Mouse (Mus musculus) left cerebral cortex, adult 9 months (tissue): ENCODE measurements around the gene Arl15.

ENCODE experiments used
- DNase-seq, 2 experiments: peaks; one replicate each; pipeline ENCODE4 v3.0.0; 2022; ENCODE audit warnings: low spot score in 2 of 2

Arl15 gene

GRCm38 (mm10) chr13:114055686-114056085, 261.4 kb downstream of the Arl15 start:
- DNase-seq = no peak

DNA sequence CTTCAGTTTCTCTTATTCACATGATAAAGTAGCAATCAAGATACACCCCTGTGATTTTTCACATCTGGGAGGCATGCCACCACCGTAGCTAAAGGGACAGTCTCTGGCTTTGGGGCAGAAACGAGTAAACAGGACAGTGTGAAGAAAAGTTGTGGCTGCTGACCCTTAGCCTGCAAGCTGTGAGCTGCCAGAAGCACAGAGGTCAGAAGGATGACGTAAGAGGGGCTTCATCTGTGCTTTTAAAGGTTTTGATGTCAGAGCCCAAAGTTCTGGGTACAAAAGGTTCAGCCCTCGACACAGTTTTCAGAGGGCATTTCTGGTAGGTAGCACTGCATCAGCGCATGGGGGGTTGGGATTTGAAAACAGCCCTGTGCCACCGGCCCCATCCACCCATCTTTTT, 266.0 kb downstream of the Arl15 start:
- no peak for DNase-seq

- no peak for DNase-seq
These were observed 266.9 kb downstream of the Arl15 start for GRCm38 (mm10) chr13:114061234-114061633.

- DNase-seq = no peak
These were observed 269.8 kb downstream of the Arl15 start for GRCm38 (mm10) chr13:114064069-114064468.

DNA sequence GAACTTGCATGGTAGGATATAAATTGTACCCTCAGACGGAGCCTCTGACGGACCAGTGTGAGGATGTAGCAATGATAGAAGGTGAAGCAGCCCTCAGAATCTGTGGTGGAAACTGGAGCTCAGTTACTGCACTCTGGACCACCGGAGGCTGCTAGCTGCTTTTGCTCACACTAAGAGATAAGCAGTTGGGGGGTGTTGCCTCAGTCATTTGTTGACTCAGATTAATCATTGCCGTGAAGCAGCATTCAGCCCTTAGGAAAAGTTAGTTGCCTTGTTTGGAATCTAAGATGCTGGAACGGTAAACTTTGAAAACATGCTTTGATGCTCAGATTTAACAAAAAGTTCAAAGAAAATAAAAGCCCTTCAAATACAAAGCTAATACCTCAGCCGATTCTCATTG, 270.7 kb downstream of the Arl15 start:
- no peak for DNase-seq

- no peak for DNase-seq
These were observed 274.1 kb downstream of the Arl15 start for GRCm38 (mm10) chr13:114068421-114068820.

GRCm38 (mm10) chr13:114071439-114071838, 277.1 kb downstream of the Arl15 start:
- DNase-seq = no peak

- DNase-seq = no peak
These were observed 280.2 kb downstream of the Arl15 start for GRCm38 (mm10) chr13:114074471-114074870.

DNA sequence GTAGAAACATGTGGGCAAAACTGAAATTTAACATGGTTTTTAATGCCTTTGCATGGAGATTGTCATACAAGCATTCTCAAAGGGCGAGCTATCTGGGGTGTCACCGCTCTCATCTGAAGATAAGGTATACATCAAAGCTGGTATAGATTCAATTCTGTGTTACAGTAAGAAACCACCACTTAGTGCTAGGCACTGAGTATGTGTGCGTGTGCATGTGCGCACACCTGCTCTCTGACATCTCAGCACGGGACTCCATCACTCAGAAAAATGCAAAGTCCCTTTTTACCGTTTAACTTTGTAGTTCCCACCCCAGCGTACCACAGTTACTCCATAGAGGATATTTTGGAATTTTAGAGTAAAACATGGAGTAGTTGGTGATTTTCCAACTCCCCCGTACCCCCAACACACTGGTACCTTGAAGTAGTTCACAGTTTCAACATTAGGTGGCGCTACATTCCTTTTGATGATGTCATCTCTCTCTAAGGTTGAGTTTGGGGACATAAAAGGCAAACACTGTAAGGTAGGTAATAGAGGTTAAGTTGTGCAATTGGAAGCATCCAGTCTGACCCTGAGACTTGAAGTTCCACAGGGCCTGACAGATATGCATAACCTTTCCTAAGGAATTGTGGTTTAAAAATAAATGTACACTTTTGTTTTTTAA, 281.5 kb downstream of the Arl15 start:
- DNase-seq = peak in 1 of 2 experiments; percentile 30

DNA sequence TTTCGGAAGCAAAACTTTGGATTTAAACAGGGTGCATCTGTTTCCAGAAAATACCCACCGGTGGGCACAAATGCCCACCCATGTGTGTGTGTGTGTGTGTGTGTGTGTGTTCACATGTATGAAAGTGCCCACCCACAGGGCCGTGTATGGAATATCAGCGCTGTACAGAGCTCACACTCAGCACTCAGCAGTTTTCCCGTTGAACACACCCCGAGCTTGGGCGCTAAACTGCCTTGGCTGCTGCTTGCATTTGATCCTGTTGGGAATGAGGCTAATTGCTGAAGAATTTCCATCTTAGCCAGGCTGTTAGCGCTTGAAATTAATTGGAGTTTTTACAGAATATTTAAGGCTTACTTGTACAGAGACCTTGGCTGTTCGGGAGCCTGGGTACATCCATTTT, 282.9 kb downstream of the Arl15 start:
- DNase-seq = no peak

GRCm38 (mm10) chr13:114077584-114078270, 283.4 kb downstream of the Arl15 start:
- no peak for DNase-seq

GRCm38 (mm10) chr13:114078851-114079250, 284.5 kb downstream of the Arl15 start:
- no peak for DNase-seq

DNA sequence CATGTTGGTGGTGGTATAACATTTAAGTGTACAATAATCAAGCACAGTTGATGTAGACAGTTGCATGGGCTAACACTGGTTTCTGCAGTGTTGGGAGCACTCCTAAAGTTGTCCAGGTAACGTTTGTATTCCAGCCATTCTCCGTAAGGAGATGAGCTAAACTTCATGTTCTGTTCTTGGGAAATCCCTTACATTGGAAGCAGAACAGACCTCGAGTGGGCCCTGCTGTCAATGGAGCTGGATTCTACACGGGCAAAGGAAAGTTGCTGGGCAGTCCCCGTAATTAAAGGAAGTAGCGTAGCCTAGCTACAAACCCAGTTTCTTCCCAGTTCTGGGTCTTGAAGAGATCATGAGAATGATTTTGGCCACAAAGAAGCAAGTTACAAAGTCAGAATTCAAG, 285.4 kb downstream of the Arl15 start:
- DNase-seq = no peak

DNA sequence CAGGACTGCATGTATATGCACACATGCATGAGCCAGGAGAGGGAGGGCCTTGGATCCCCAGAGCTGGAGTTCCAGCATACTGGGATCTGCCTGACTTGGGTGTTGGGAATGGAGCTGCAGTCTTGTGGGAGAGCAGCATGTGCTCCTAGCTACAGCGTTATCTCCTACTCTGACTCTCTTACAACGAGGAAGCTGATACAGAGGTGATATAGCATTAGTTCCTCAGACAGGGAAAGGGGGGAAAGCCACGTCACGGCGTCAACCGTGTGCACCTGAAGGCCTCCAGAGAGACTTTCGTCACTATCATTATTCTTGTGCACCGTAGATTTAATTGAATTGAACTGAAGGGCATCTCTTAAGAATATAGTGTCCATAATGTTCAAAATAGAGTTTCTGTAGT, 286.2 kb downstream of the Arl15 start:
- no peak for DNase-seq

DNA sequence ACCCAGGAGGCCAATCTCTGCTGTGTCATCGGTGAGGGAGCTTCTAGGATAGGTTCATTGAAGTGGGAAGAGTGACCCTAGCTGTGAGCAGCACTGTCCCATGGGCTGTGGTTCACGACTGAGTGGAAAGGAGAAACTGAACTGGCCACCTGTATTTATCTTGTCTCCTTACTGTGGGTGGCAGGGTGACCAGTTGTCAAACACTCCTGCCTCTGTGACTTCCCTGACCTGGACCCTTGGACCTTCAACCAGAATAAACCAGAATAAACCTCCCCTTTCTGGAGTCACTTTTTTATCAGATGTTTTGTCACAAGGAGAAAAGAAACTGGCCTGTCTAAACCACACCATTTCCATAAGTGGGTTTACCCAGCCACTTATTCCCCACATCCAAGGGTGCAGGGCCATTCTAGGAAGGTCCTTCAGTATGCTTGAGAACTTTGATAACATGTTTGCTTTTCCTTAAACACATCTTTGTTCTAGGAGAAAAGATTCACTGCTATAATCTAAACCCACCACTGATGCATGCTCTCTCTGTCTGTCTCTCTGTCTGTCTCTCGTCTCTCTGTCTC, 289.3 kb downstream of the Arl15 start:
- DNase-seq = no peak

- peak; percentile 40 to 72 for DNase-seq
These were observed 291.1 kb downstream of the Arl15 start for GRCm38 (mm10) chr13:114085442-114085841.

DNA sequence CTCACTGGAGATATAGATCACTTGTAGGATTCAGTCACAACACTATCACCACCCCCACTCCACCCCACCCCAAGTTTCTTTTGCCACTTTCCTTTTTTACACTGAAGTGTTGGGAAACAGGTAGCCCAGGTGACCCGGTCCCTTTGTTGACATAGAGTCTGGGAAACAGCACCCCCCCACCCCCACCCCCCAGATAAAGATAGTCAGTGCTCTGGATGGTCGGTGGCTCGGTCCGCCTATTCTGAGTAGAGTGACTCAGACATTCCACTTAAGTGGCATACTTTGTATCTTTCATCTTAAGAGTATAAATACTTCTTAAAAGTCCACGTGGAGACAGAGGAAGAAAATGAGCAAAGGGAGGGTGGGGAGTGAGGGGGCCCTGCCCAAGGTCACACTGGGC, 292.0 kb downstream of the Arl15 start:
- no peak for DNase-seq

DNA sequence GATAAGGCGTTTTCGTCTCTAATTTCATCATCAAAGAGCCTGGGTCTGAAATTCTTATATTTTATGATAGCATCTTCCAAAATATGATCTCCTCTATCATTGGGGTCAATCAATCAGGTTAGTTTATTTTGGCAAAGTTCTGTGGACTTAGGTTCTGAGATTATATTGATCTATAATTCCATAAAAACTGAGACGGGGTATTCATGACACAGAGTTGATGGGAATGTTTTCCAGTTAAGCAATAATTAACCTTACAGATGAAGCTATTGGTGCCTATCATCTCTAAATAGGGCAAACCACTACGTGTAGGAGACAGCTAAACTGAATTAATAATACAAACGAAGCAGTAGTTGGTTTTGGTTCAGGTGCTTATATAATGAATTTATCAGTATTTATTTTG, 292.5 kb downstream of the Arl15 start:
- DNase-seq = no peak

- no peak for DNase-seq
These were observed 293.6 kb downstream of the Arl15 start for GRCm38 (mm10) chr13:114087696-114088465.

DNA sequence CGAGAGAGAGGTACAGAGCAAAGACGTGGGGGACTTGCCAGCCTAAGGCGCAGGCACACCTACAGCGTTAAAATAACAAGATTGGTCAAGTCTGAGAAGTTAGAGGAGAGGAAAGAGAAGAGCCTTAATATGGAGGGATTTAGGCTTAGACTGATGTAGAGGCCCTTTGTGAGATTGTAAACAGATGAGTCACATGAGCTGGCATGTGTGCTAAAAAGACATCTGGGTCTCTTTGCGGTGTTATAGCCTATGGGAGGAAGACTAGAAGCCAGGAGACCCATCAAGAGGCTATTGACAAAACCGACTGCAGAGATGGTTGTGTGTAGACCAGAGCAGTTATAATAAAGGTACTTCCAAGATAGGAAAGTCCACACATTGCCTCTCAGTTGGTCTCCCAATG, 296.5 kb downstream of the Arl15 start:
- no peak for DNase-seq

DNA sequence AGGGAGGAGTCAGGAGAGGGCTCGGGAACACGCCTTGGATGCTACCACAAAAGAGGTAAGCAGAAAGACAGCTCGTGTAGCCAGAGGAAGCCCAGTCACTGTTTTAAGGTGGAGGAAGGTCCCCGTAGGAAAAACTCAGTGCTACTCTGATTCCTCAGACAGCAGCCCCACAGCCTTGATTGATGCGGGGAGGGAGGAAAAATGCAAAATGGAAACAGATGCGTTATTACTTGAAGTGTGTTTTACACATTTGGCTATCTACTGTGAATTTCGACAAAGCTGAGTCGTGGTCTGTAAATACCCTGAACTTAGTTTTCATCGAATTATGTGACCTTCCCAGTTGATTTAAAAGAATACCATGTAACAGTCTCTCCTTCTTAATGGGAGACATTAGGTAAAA, 296.9 kb downstream of the Arl15 start:
- no peak for DNase-seq

GRCm38 (mm10) chr13:114094151-114094875, 300.0 kb downstream of the Arl15 start:
- no peak for DNase-seq
